Mouse (Mus musculus) lung, postnatal 0 days (tissue): Measurements from ENCODE around the gene H2afj. TPM values are rescaled to one million over a fixed set of nuclear protein-coding genes. Genes with fewer than 3 reads are reported as not detected.

Experiments
- ATAC-seq: fragments of 200-750 bp; cut with Nextera tagmentation; 2 replicates; pipeline ENCODE4 v1.8.0; 2017; ENCODE audit warnings: moderate library complexity
- DNase-seq: peaks from one replicate; pipeline ENCODE4 v3.0.0-alpha.2; 2016; ENCODE audit warnings: low spot score
- H3K27ac ChIP-seq: fragments of 300-500 bp; sonication (generic); 2 replicates; pipeline ENCODE4 v1.5.1; 2014; ENCODE audit warnings: antibody characterized with exemption, mild to moderate bottlenecking, low read length, mixed read lengths
- H3K27me3 ChIP-seq: fragments of 300-500 bp; sonication (generic); replicated peaks from 2 replicates; pipeline ENCODE4 v1.6.1; 2014; ENCODE audit warnings: low read length, mixed read lengths; ENCODE audit not compliant: insufficient read depth
- H3K36me3 ChIP-seq: fragments of 300-500 bp; sonication (generic); 2 replicates; pipeline ENCODE4 v1.6.1; 2014; ENCODE audit warnings: low read length, mixed read lengths; ENCODE audit not compliant: insufficient read depth
- H3K4me1 ChIP-seq: fragments of 300-500 bp; sonication (generic); 2 replicates; pipeline ENCODE4 v1.6.1; 2014; ENCODE audit warnings: antibody characterized with exemption, low read depth, low read length, mixed read lengths; ENCODE audit not compliant: insufficient read depth
- H3K4me2 ChIP-seq: fragments of 300-500 bp; sonication (generic); replicated peaks from 2 replicates; pipeline ENCODE4 v1.6.1; 2014; ENCODE audit warnings: low read depth, mild to moderate bottlenecking, low read length, moderate library complexity, mixed read lengths
- H3K4me3 ChIP-seq: fragments of 300-500 bp; sonication (generic); 2 replicates; pipeline ENCODE4 v1.5.1; 2014; ENCODE audit warnings: low read depth, low read length
- H3K9ac ChIP-seq: fragments of 300-500 bp; sonication (generic); replicated peaks from 2 replicates; pipeline ENCODE4 v1.6.1; 2014; ENCODE audit warnings: low read depth, mild to moderate bottlenecking
- H3K9me3 ChIP-seq: fragments of 300-500 bp; sonication (generic); 2 replicates; pipeline ENCODE4 v1.6.1; 2016; ENCODE audit warnings: low read length, mixed read lengths
- CTCF ChIP-seq: IDR thresholded peaks from 2 replicates; pipeline ENCODE4 v1.5.1; 2016; ENCODE audit warnings: antibody characterized with exemption, mild to moderate bottlenecking
- EP300 ChIP-seq: IDR thresholded peaks from 2 replicates; pipeline ENCODE4 v1.6.1; 2016; ENCODE audit warnings: antibody characterized with exemption, mild to moderate bottlenecking, control low read depth
- WGBS: fragments of 180-500 bp; shearing (Covaris S2); extraction: QIAGEN DNeasy Blood & Tissue Kit; methylation state at CpG from one replicate; pipeline ENCODE4 v1.1.7; 2014; 5-methylcytosine and 5-hydroxymethylcytosine counted together
- polyA plus RNA-seq: library from polyadenylated mRNA; unstranded; fragments of >200 nt; fragmentation: Nextera tagmentation; extraction: Ambion mirVana; gene quantifications from 2 replicates; pipeline ENCODE4 v1.2.1, GENCODE M21; 2015

H2afj gene
- polyA plus RNA-seq, 1 experiment from 2014 or later = 464 TPM

GRCm38 (mm10) chr6:136809673-136810072, 1.6 kb downstream of the H2afj start:
- Histone ChIP-seq H3K9ac (peak overlapping the region; percentile 70; the same call in 1 of the 2 replicates), H3K36me3 (peaks cover 16% of the 10 kb centered on the region; the same call in 1 of the 2 replicates), H3K4me3 (peak overlapping the region; percentile 77), H3K27ac (peak overlapping the region; percentile 91), H3K4me1 (no peaks in the 10 kb centered on the region; the same call in 1 of the 2 replicates), H3K9me3 (no peaks in the 10 kb centered on the region), H3K27me3 (no peaks in the 10 kb centered on the region), H3K4me2 (peak overlapping the region; percentile 90)
- ATAC-seq (no peak), DNase-seq (peak; percentile 35)
- TF ChIP-seq CTCF (no peak), EP300 (no peak)
- 54% methylated on average over 13 of the region's 13 CpGs for WGBS

- WGBS = 81% methylated on average over 10 of the region's 10 CpGs
Measured at GRCm38 (mm10) chr6:136811196-136811595, 3.2 kb downstream of the H2afj start.

DNA sequence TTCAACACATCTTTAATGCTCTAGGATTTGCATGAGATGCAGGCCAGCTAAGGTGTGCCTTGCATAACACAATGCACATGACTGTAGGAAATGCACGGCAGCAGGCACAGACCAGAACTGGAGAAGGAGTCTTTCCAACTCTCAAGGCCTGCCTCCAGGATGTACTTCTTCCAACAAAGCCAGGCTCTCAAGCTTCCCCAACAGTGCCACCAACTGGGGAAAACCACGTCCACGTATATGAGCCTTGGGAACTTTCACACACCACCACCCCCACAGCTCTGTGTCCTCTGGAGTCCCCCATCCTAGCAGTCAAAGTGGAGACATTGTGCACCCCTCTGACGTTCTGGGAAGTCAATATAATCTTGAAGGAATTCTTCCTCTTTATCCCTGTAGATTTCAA, 5.1 kb downstream of the H2afj start:
- WGBS = 23% methylated on average over 4 of the region's 4 CpGs
- Histone ChIP-seq H3K36me3 (peaks cover 38% of the 10 kb centered on the region; the same call in 1 of the 2 replicates), H3K4me3 (no peak overlapping the region), H3K4me2 (no peak overlapping the region), H3K9me3 (no peaks in the 10 kb centered on the region), H3K27me3 (no peaks in the 10 kb centered on the region), H3K9ac (no peak overlapping the region), H3K27ac (no peak overlapping the region), H3K4me1 (no peaks in the 10 kb centered on the region; the same call in 1 of the 2 replicates)
- peak; percentile 64 for DNase-seq
- no peak for ATAC-seq
- peak; percentile 63 for TF ChIP-seq CTCF
- TF ChIP-seq EP300 = peak; percentile 16; the same call in 1 of the 2 replicates

More at GRCm38 (mm10) chr6:136811196-136811595, 3.2 kb downstream of the H2afj start:
- no peaks in the 10 kb centered on the region; the same call in 1 of the 2 replicates for H3K4me1 ChIP-seq
- TF ChIP-seq CTCF (no peak), EP300 (no peak)
- H3K4me3 ChIP-seq = no peak overlapping the region
- no peak overlapping the region for H3K4me2 ChIP-seq
- H3K27ac ChIP-seq = no peak overlapping the region
- H3K27me3 ChIP-seq = no peaks in the 10 kb centered on the region
- ATAC-seq (no peak), DNase-seq (no peak)
- peaks cover 28% of the 10 kb centered on the region; the same call in 1 of the 2 replicates for H3K36me3 ChIP-seq
- H3K9me3 ChIP-seq = no peaks in the 10 kb centered on the region
- H3K9ac ChIP-seq = no peak overlapping the region

- DNase-seq (peak; percentile 64), ATAC-seq (peak; percentile 21; the same call in 1 of the 2 replicates)
- peaks cover 48% of the 10 kb centered on the region for H3K36me3 ChIP-seq
- 77% methylated on average over 7 of the region's 7 CpGs for WGBS
- TF ChIP-seq CTCF (no peak), EP300 (0 out of 2 replicates have a peak, but pooled peaks have one; percentile 23)
- H3K27me3 ChIP-seq = no peaks in the 10 kb centered on the region
- H3K9me3 ChIP-seq = no peaks in the 10 kb centered on the region
- H3K4me3 ChIP-seq = no peak overlapping the region
- H3K4me2 ChIP-seq = no peak overlapping the region
- no peaks in the 10 kb centered on the region for H3K4me1 ChIP-seq
- no peak overlapping the region for H3K9ac ChIP-seq
- no peak overlapping the region for H3K27ac ChIP-seq
Measured at GRCm38 (mm10) chr6:136815381-136815780, 7.3 kb downstream of the H2afj start.

- no peaks in the 10 kb centered on the region for H3K27me3 ChIP-seq
- ATAC-seq (no peak), DNase-seq (no peak)
- H3K9ac ChIP-seq = no peak overlapping the region
- no peak overlapping the region for H3K27ac ChIP-seq
- H3K4me3 ChIP-seq = no peak overlapping the region
- no peak for TF ChIP-seq CTCF
- TF ChIP-seq EP300 = no peak
- no peaks in the 10 kb centered on the region for H3K4me1 ChIP-seq
- WGBS = 95% methylated on average over 21 of the region's 21 CpGs
- H3K36me3 ChIP-seq = peaks cover 62% of the 10 kb centered on the region
- no peak overlapping the region for H3K4me2 ChIP-seq
- no peaks in the 10 kb centered on the region for H3K9me3 ChIP-seq
Measured at GRCm38 (mm10) chr6:136816826-136817225, 8.8 kb downstream of the H2afj start.

GRCm38 (mm10) chr6:136817549-136817948, 9.5 kb downstream of the H2afj start:
- Histone ChIP-seq H3K4me2 (no peak overlapping the region), H3K27ac (no peak overlapping the region), H3K9me3 (no peaks in the 10 kb centered on the region), H3K9ac (no peak overlapping the region), H3K36me3 (peaks cover 66% of the 10 kb centered on the region), H3K27me3 (no peaks in the 10 kb centered on the region), H3K4me3 (no peak overlapping the region), H3K4me1 (no peaks in the 10 kb centered on the region)
- WGBS = 97% methylated on average over 3 of the region's 3 CpGs
- ATAC-seq = no peak
- DNase-seq = no peak
- TF ChIP-seq CTCF (no peak), EP300 (no peak)
